Mouse (Mus musculus) MEL (cell line): ENCODE measurements around the gene Snrnp70. TPM values are rescaled to one million over a fixed set of nuclear protein-coding genes. Genes with fewer than 3 reads are reported as not detected.
A peak's percentile ranks its signal among the peaks of the same experiment; 100 is the strongest.

Experiments
- DNase-seq: peaks from one replicate; pipeline ENCODE4 v3.0.0; 2011; ENCODE audit warnings: low read depth, low spot score
- H3K27ac ChIP-seq: 2 replicates; pipeline ENCODE4 v1.5.1; 2012; ENCODE audit warnings: low read depth, mild to moderate bottlenecking, control low read depth, low read length, moderate library complexity; ENCODE audit not compliant: control insufficient read depth
- H3K27me3 ChIP-seq, 2 experiments: fragments of 150-350 bp in 1 of 2; sonication (generic) in 1 of 2; 2 replicates each; pipeline ENCODE4 v1.6.1; 2012; ENCODE audit warnings: low read length in 2 of 2, mild to moderate bottlenecking in 2 of 2, improper control_type of control experiment in 1 of 2, moderate library complexity in 1 of 2; ENCODE audit not compliant: insufficient read depth in 2 of 2, control insufficient read depth in 1 of 2
- H3K36me3 ChIP-seq, 2 experiments: 2 replicates each; pipeline ENCODE4 v1.6.1; 2012 to 2014; ENCODE audit warnings: low read length in 2 of 2, improper control_type of control experiment in 1 of 2, inconsistent platforms in 1 of 2, mild to moderate bottlenecking in 1 of 2; ENCODE audit not compliant: insufficient read depth in 2 of 2, control insufficient read depth in 1 of 2
- H3K4me1 ChIP-seq, 2 experiments: fragments of 150-350 bp in 1 of 2; sonication (generic) in 1 of 2; 2 replicates each; pipeline ENCODE4 v1.6.1; 2012; ENCODE audit warnings: low read length in 2 of 2, improper control_type of control experiment in 1 of 2, mild to moderate bottlenecking in 1 of 2; ENCODE audit not compliant: insufficient read depth in 2 of 2, control insufficient read depth in 1 of 2
- H3K4me3 ChIP-seq, 2 experiments: fragments of 150-350 bp in 1 of 2; sonication (generic) in 1 of 2; 2 replicates each; pipeline ENCODE4 v1.5.1; 2012; ENCODE audit warnings: low read depth in 2 of 2, low read length in 2 of 2, mild to moderate bottlenecking in 2 of 2, moderate library complexity in 2 of 2, control low read depth in 1 of 2, improper control_type of control experiment in 1 of 2; ENCODE audit not compliant: control insufficient read depth in 1 of 2, insufficient read depth in 1 of 2
- H3K79me2 ChIP-seq: 2 replicates; pipeline ENCODE4 v1.6.1; 2012; ENCODE audit warnings: mild to moderate bottlenecking, low read length, moderate library complexity; ENCODE audit not compliant: control insufficient read depth, poor library complexity, insufficient read depth
- H3K9ac ChIP-seq: 2 replicates; pipeline ENCODE4 v1.6.1; 2012; ENCODE audit warnings: low read depth, mild to moderate bottlenecking, control low read depth, low read length, moderate library complexity; ENCODE audit not compliant: control insufficient read depth, poor library complexity, severe bottlenecking
- H3K9me3 ChIP-seq: fragments of 150-350 bp; sonication (generic); replicated peaks from 2 replicates; pipeline ENCODE4 v1.6.1; 2012; ENCODE audit warnings: mild to moderate bottlenecking, low read length, improper control_type of control experiment, moderate library complexity; ENCODE audit not compliant: insufficient read depth
- CHD1 ChIP-seq: IDR thresholded peaks from 2 replicates; pipeline ENCODE4 v1.6.1; 2012; ENCODE audit warnings: low read depth, mild to moderate bottlenecking, inconsistent platforms, low read length, improper control_type of control experiment
- CHD2 ChIP-seq: IDR thresholded peaks from 2 replicates; pipeline ENCODE4 v1.6.1; 2011; ENCODE audit warnings: low read length, improper control_type of control experiment
- CTCF ChIP-seq, 3 experiments: IDR thresholded peaks in 2 of 3; conservative IDR thresholded peaks in 1 of 3; 2 replicates each; pipeline ENCODE4 v1.5.1; 2011 to 2012; ENCODE audit warnings: low read length in 3 of 3, low read depth in 2 of 3, mild to moderate bottlenecking in 2 of 3, improper control_type of control experiment in 1 of 3, inconsistent platforms in 1 of 3, mixed read lengths in 1 of 3, moderate library complexity in 1 of 3; ENCODE audit not compliant: control insufficient read depth in 1 of 3, insufficient read depth in 1 of 3, poor library complexity in 1 of 3, severe bottlenecking in 1 of 3
- EP300 ChIP-seq, 2 experiments: IDR thresholded peaks; 2 replicates each; pipeline ENCODE4 v1.6.1; 2011; ENCODE audit warnings: improper control_type of control experiment in 2 of 2, low read length in 2 of 2, low read depth in 1 of 2, mild to moderate bottlenecking in 1 of 2
- ETS1 ChIP-seq: IDR thresholded peaks from 2 replicates; pipeline ENCODE4 v1.6.1; 2012; ENCODE audit warnings: low read depth, mild to moderate bottlenecking, inconsistent platforms, low read length, improper control_type of control experiment, moderate library complexity
- GABPA ChIP-seq: IDR thresholded peaks from 2 replicates; pipeline ENCODE4 v1.6.1; 2012; ENCODE audit warnings: low read depth, mild to moderate bottlenecking, inconsistent platforms, low read length, improper control_type of control experiment, moderate library complexity
- HCFC1 ChIP-seq: IDR thresholded peaks from 2 replicates; pipeline ENCODE4 v1.6.1; 2012; ENCODE audit warnings: low read depth, mild to moderate bottlenecking, inconsistent platforms, low read length, improper control_type of control experiment, moderate library complexity
- JUND ChIP-seq: IDR thresholded peaks from 2 replicates; pipeline ENCODE4 v1.6.1; 2011; ENCODE audit warnings: low read depth, mild to moderate bottlenecking, improper control_type of control experiment, low read length
- KAT2A ChIP-seq: conservative IDR thresholded peaks from 2 replicates; pipeline ENCODE4 v1.6.1; 2012; ENCODE audit warnings: low read depth, low read length, improper control_type of control experiment, inconsistent platforms
- MAZ ChIP-seq: IDR thresholded peaks from 2 replicates; pipeline ENCODE4 v1.6.1; 2012; ENCODE audit warnings: low read depth, mild to moderate bottlenecking, inconsistent platforms, low read length, improper control_type of control experiment
- MYB ChIP-seq: IDR thresholded peaks from 2 replicates; pipeline ENCODE4 v1.6.1; 2011; ENCODE audit warnings: mild to moderate bottlenecking, low read depth, low read length, improper control_type of control experiment
- MYC ChIP-seq: IDR thresholded peaks from 2 replicates; pipeline ENCODE4 v1.6.1; 2011; ENCODE audit warnings: low read depth, mild to moderate bottlenecking, low read length, improper control_type of control experiment, moderate library complexity
- NRF1 ChIP-seq: IDR thresholded peaks from 2 replicates; pipeline ENCODE4 v1.6.1; 2014; ENCODE audit warnings: low read depth, mild to moderate bottlenecking, inconsistent platforms, low read length, improper control_type of control experiment, moderate library complexity; ENCODE audit not compliant: poor library complexity, insufficient read depth, severe bottlenecking
- POLR2A ChIP-seq, 2 experiments: IDR thresholded peaks; 2 replicates each; pipeline ENCODE4 v1.6.1; 2011 to 2012; ENCODE audit warnings: low read length in 2 of 2, mild to moderate bottlenecking in 2 of 2, control low read depth in 1 of 2, improper control_type of control experiment in 1 of 2, low read depth in 1 of 2, moderate library complexity in 1 of 2; ENCODE audit not compliant: control insufficient read depth in 1 of 2, insufficient read depth in 1 of 2, poor library complexity in 1 of 2
- POLR2AphosphoS5 ChIP-seq: IDR thresholded peaks from 2 replicates; pipeline ENCODE4 v1.6.1; 2012; ENCODE audit warnings: low read depth, borderline replicate concordance, mild to moderate bottlenecking, inconsistent platforms, low read length, moderate library complexity, mixed read lengths
- SIN3A ChIP-seq: IDR thresholded peaks from 2 replicates; pipeline ENCODE4 v1.6.1; 2012; ENCODE audit warnings: low read length, improper control_type of control experiment, inconsistent platforms
- TAL1 ChIP-seq: IDR thresholded peaks from 2 replicates; pipeline ENCODE4 v1.6.1; 2012; ENCODE audit warnings: mild to moderate bottlenecking, inconsistent platforms, low read length, moderate library complexity, mixed read lengths
- TBP ChIP-seq: IDR thresholded peaks from 2 replicates; pipeline ENCODE4 v1.8.0; 2011; ENCODE audit warnings: low read depth, low read length, improper control_type of control experiment
- TCF12 ChIP-seq: IDR thresholded peaks from 2 replicates; pipeline ENCODE4 v1.6.1; 2014; ENCODE audit warnings: low read depth, mild to moderate bottlenecking, inconsistent platforms, low read length, improper control_type of control experiment, moderate library complexity
- UBTF ChIP-seq: IDR thresholded peaks from 2 replicates; pipeline ENCODE4 v1.6.1; 2012; ENCODE audit warnings: low read depth, mild to moderate bottlenecking, inconsistent platforms, low read length, improper control_type of control experiment, moderate library complexity, borderline replicate concordance; ENCODE audit not compliant: insufficient read depth
- ZC3H11A ChIP-seq: IDR thresholded peaks from 2 replicates; pipeline ENCODE4 v1.6.1; 2012; ENCODE audit warnings: low read depth, mild to moderate bottlenecking, inconsistent platforms, low read length, improper control_type of control experiment
- ZKSCAN1 ChIP-seq: IDR thresholded peaks from 2 replicates; pipeline ENCODE4 v1.6.1; 2012; ENCODE audit warnings: low read depth, mild to moderate bottlenecking, inconsistent platforms, low read length, improper control_type of control experiment, moderate library complexity
- ZMIZ1 ChIP-seq: IDR thresholded peaks from 2 replicates; pipeline ENCODE4 v1.6.1; 2012; ENCODE audit warnings: low read depth, mild to moderate bottlenecking, inconsistent platforms, low read length, improper control_type of control experiment, moderate library complexity
- ZNF384 ChIP-seq: IDR thresholded peaks from 2 replicates; pipeline ENCODE4 v1.6.1; 2012; ENCODE audit warnings: low read depth, mild to moderate bottlenecking, inconsistent platforms, low read length, improper control_type of control experiment
- polyA plus RNA-seq, 2 experiments: library from polyadenylated mRNA; stranded (reverse) in 1 of 2; unstranded in 1 of 2; fragments of >175 nt in 1 of 2; fragments of >200 nt in 1 of 2; gene quantifications; 2 replicates each; pipeline versions ENCODE4 v1.2.1 to v1.2.4; 2012; ENCODE audit warnings: low replicate concordance in 2 of 2, low read depth in 1 of 2; ENCODE audit not compliant: insufficient read length in 2 of 2, insufficient read depth in 1 of 2, missing spikeins in 1 of 2
- total RNA-seq: library from RNA; depleted of rRNA; stranded (reverse); fragments of 300-350 nt; gene quantifications from 2 replicates; pipeline ENCODE4 v1.2.3, GENCODE M21; 2012

The Snrnp70 gene
- total and polyA plus RNA-seq, 3 experiments = 272 to 1,478 (median 588) TPM

- no peak for DNase-seq
- TF ChIP-seq UBTF (no peak), MYB (no peak), TCF12 (no peak), ZC3H11A (no peak), HCFC1 (no peak), POLR2AphosphoS5 (no peak), ZMIZ1 (no peak), TAL1 (no peak), CHD2 (no peak), MAZ (no peak), ETS1 (no peak), MYC (no peak), GABPA (no peak), KAT2A (no peak), JUND (no peak), CTCF (IDR thresholded peaks at IDR 0.05 in 2 of 3, conservative IDR thresholded peaks at IDR 0.05 in 1 of 3; ENCODE audit: control insufficient read depth in 1 of 3, insufficient read depth in 1 of 3, low read depth in 2 of 3, low read length in 3 of 3, poor library complexity in 1 of 3, severe bottlenecking in 1 of 3) (no peak), ZKSCAN1 (no peak), ZNF384 (no peak), EP300 (IDR thresholded peaks at IDR 0.05; ENCODE audit: low read depth in 1 of 2, low read length in 2 of 2) (no peak), NRF1 (no peak)
- TF ChIP-seq, all 39 proteins: peak for 0
- Histone ChIP-seq H3K27ac (no peak overlapping the region), H3K9ac (no peak overlapping the region), H3K4me1 (peaks cover 0 to 9% of the 10 kb centered on the region in 2 experiments; a peak in 3 of 4 replicates), H3K4me3 (no peak overlapping the region), H3K36me3 (peaks cover 6 to 8% of the 10 kb centered on the region in 2 experiments; a peak in 3 of 4 replicates), H3K27me3 (no peaks in the 10 kb centered on the region), H3K79me2 (peaks cover 33% of the 10 kb centered on the region), H3K9me3 (no peaks in the 10 kb centered on the region)
These were observed 40.9 kb upstream of the Snrnp70 start for GRCm38 (mm10) chr7:45436444-45436843.

DNA sequence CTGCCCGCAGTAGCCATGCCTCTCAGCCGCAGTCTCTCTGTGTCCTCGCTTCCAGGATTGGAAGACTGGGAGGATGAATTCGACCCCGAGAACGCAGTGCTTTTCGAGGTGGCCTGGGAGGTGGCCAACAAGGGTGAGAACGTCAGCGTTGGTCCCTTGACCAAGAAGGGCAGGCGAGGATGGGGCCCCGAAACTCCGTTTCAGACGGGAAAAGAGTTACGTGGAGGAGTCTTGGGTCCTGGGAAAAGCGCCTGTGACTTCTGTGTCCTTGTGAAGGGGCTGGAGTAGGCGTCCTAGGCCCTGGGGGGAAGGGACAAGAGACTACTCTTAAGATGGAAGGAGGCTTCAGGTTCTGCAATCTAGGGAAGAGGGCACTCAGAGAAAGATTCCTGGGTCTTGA, 39.5 kb upstream of the Snrnp70 start:
- H3K27me3 ChIP-seq = no peaks in the 10 kb centered on the region
- no peak; a peak in 1 of 4 replicates for TF ChIP-seq POLR2A (IDR thresholded peaks at IDR 0.05; ENCODE audit: control insufficient read depth in 1 of 2, insufficient read depth in 1 of 2, low read depth in 1 of 2, low read length in 2 of 2, poor library complexity in 1 of 2)
- no peak for TF ChIP-seq TCF12
- 0 out of 2 replicates have a peak, but pooled peaks have one; percentile 41 for TF ChIP-seq CHD1
- TF ChIP-seq SIN3A = no peak
- no peak for TF ChIP-seq TBP
- DNase-seq = peak; percentile 62
- H3K27ac ChIP-seq = peak overlapping the region; percentile 47
- peaks cover 0 to 9% of the 10 kb centered on the region in 2 experiments; a peak in 3 of 4 replicates for H3K4me1 ChIP-seq
- peaks cover 6 to 8% of the 10 kb centered on the region in 2 experiments; a peak in 3 of 4 replicates for H3K36me3 ChIP-seq
- peak overlapping the region; percentile 79 to 90 for H3K4me3 ChIP-seq
- H3K9me3 ChIP-seq = no peaks in the 10 kb centered on the region
- peaks cover 47% of the 10 kb centered on the region for H3K79me2 ChIP-seq
- H3K9ac ChIP-seq = peak overlapping the region; percentile 86
